7 mouse cellular contexts compared by ENCODE assay signal in the genomic region with DNA sequence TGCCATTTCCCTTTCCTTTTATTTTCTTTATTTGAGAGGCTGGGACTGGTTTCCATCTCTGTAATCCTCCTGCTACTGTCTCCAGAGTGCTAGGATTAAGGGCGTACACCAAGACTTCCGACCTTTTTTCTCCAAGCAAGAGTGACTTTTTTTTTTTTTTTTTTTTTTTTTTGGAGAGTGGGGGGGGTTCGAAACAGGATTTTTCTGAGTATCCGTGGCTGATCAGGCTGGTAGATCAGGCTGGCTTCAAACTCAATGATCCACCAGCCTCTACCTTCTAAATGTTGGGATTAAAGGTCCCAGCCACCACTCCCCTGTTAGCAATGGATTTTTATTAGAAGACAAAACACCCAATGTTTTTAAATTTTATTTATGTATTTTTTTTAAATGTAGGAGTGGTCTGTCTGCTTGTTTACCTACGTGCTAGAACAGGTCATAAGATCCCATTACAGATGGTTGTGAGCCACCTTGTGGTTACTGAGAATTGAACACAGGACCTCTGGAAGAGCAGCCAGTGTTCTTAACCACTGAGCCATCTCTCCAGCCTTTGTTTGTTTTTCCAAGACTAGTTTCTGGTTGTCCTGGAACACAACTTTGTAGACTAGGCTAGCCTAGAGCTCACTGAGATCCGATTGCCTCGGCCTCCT. TPM values are rescaled to one million over a fixed set of nuclear protein-coding genes. Genes with fewer than 3 reads are reported as not detected.
DNase-seq lines count a peak whose midpoint lies in the region; ATAC-seq and TF ChIP-seq lines count a peak whose summit lies in the region.

No protein-coding gene starts in this region.

- WGBS in forebrain, embryonic 10.5 days: 24% methylated on average over 7 of the region's 7 CpGs
- 23% methylated on average over 7 of the region's 7 CpGs for WGBS in kidney, postnatal 0 days
- WGBS in midbrain, embryonic 11.5 days: 25% methylated on average over 7 of the region's 7 CpGs

- ATAC-seq in CD4-positive, CD25-positive, alpha-beta regulatory T cell, adult 4 months: peak; percentile 5
- no peak for ATAC-seq in kidney, postnatal 0 days (replicated peaks; ENCODE audit: low FRiP score, low read depth)
- ATAC-seq in midbrain, embryonic 11.5 days (ENCODE audit: low FRiP score): no peak; the same call in 1 of the 2 replicates
- ATAC-seq in erythroid progenitor cell, adult 5-6 weeks (replicated peaks; ENCODE audit: low FRiP score, poor library complexity, severe bottlenecking): no peak

- H3K27ac ChIP-seq in forebrain, embryonic 10.5 days: peak overlapping the region; percentile 94
- H3K27ac ChIP-seq in kidney, postnatal 0 days: peak overlapping the region; percentile 97
- no peak overlapping the region for H3K27ac ChIP-seq in midbrain, embryonic 11.5 days (ENCODE audit: low read depth, low read length)

- no peaks in the 10 kb centered on the region for H3K9me3 ChIP-seq in forebrain, embryonic 10.5 days
- no peaks in the 10 kb centered on the region for H3K9me3 ChIP-seq in kidney, postnatal 0 days (replicated peaks; ENCODE audit: low read length)
- no peaks in the 10 kb centered on the region for H3K9me3 ChIP-seq in midbrain, embryonic 11.5 days (ENCODE audit: control insufficient read depth, low read length)

- peak overlapping the region; percentile 91 for H3K4me3 ChIP-seq in forebrain, embryonic 10.5 days
- H3K4me3 ChIP-seq in kidney, postnatal 0 days (replicated peaks; ENCODE audit: low read depth, low read length): peak overlapping the region; percentile 84
- peak overlapping the region; percentile 73 for H3K4me3 ChIP-seq in midbrain, embryonic 11.5 days (ENCODE audit: low read depth, low read length)

- peak overlapping the region; percentile 93; the same call in 1 of the 2 replicates for H3K9ac ChIP-seq in kidney, postnatal 0 days (ENCODE audit: low read depth, low read length)
- peak overlapping the region; percentile 79 for H3K9ac ChIP-seq in midbrain, embryonic 11.5 days (ENCODE audit: low read length)

- H3K27me3 ChIP-seq in forebrain, embryonic 10.5 days (ENCODE audit: poor library complexity, severe bottlenecking): no peaks in the 10 kb centered on the region
- no peaks in the 10 kb centered on the region for H3K27me3 ChIP-seq in kidney, postnatal 0 days (ENCODE audit: insufficient read depth, low read length)
- no peaks in the 10 kb centered on the region for H3K27me3 ChIP-seq in midbrain, embryonic 11.5 days (ENCODE audit: control insufficient read depth, insufficient read depth, low read length)

- H3K4me1 ChIP-seq in forebrain, embryonic 10.5 days: peaks cover 54% of the 10 kb centered on the region
- peaks cover 39% of the 10 kb centered on the region for H3K4me1 ChIP-seq in kidney, postnatal 0 days (replicated peaks; ENCODE audit: insufficient read depth, low read length)
- H3K4me1 ChIP-seq in midbrain, embryonic 11.5 days (ENCODE audit: control insufficient read depth, insufficient read depth, low read length): peaks cover 8% of the 10 kb centered on the region

- DNase-seq in B cell, adult 2 months: peak; percentile 53 to 60
- no peak for DNase-seq in forebrain, embryonic 10.5 days (ENCODE audit: extremely low spot score, low spot score)
- DNase-seq in kidney, postnatal 0 days (ENCODE audit: low spot score): no peak
- DNase-seq in midbrain, embryonic 11.5 days (ENCODE audit: low spot score, missing footprints): no peak
- no peak for DNase-seq in testis, postnatal 14 days (ENCODE audit: low spot score)

- peak; percentile 41 for TF ChIP-seq CTCF in kidney, postnatal 0 days (IDR thresholded peaks at IDR 0.05; ENCODE audit: low read depth)

- peaks cover 20% of the 10 kb centered on the region for H3K36me3 ChIP-seq in forebrain, embryonic 10.5 days (replicated peaks)
- H3K36me3 ChIP-seq in kidney, postnatal 0 days (ENCODE audit: insufficient read depth, low read length): 0 out of 2 replicates have a peak, but pooled peaks cover 8% of the 10 kb centered on the region
- H3K36me3 ChIP-seq in midbrain, embryonic 11.5 days (ENCODE audit: control insufficient read depth, insufficient read depth, low read length): no peaks in the 10 kb centered on the region

- peak overlapping the region; percentile 90 for H3K4me2 ChIP-seq in kidney, postnatal 0 days (ENCODE audit: low read length)
- H3K4me2 ChIP-seq in midbrain, embryonic 11.5 days: peak overlapping the region; percentile 95

RNA-seq across cellular contexts. Expression of a gene that starts 0.5 kb away (rescaled TPM):
- polyA plus RNA-seq in CD4-positive, CD25-positive, alpha-beta regulatory T cell, adult 4 months (2017; shearing (Covaris generic)): under 1 TPM in 1 of 2 experiments, not detected in 1; 0.20 TPM
- 1.1 and 1.2 TPM in 2 replicates for polyA plus RNA-seq in forebrain, embryonic 10.5 days (2016; fragmentation: Nextera tagmentation; extraction: Ambion mirVana)
- 5.1 and 5.8 TPM in 2 replicates for polyA plus RNA-seq in kidney, postnatal 0 days (2015; fragmentation: Nextera tagmentation; extraction: Ambion mirVana)
- polyA plus RNA-seq in midbrain, embryonic 11.5 days (2014; fragmentation: Nextera tagmentation; extraction: Ambion mirVana): 0.08 and 0.26 TPM in 2 replicates
- 7.2 TPM in 1 of 2 replicates, not detected in the other for total RNA-seq in erythroid progenitor cell, adult 5-6 weeks (2015; ENCODE audit: low replicate concordance)
- 0.08 and 0.90 TPM in 2 replicates for total RNA-seq in erythroid progenitor cell, adult 5-6 weeks (2017; ENCODE audit: low replicate concordance)

RNA-seq across cellular contexts. Expression of a gene that starts 0.5 kb away (rescaled TPM):
- polyA plus RNA-seq in CD4-positive, CD25-positive, alpha-beta regulatory T cell, adult 4 months (2017; shearing (Covaris generic)): 100 to 1,000 TPM in 1 of 2 experiments, 10 to 100 TPM in 1; 49.3 to 132 TPM
- 16.4 and 17.7 TPM in 2 replicates for polyA plus RNA-seq in forebrain, embryonic 10.5 days (2016; fragmentation: Nextera tagmentation; extraction: Ambion mirVana)
- 21.4 and 21.9 TPM in 2 replicates for polyA plus RNA-seq in kidney, postnatal 0 days (2015; fragmentation: Nextera tagmentation; extraction: Ambion mirVana)
- 16.3 and 17.1 TPM in 2 replicates for polyA plus RNA-seq in midbrain, embryonic 11.5 days (2014; fragmentation: Nextera tagmentation; extraction: Ambion mirVana)
- 814 and 867 TPM in 2 replicates for total RNA-seq in erythroid progenitor cell, adult 5-6 weeks (2015; ENCODE audit: low replicate concordance)
- total RNA-seq in erythroid progenitor cell, adult 5-6 weeks (2017; ENCODE audit: low replicate concordance): 569 and 633 TPM in 2 replicates

RNA-seq across cellular contexts. Expression of a gene that starts 16.4 kb away (rescaled TPM):
- 100 to 1,000 TPM; 124 to 159 TPM for polyA plus RNA-seq in CD4-positive, CD25-positive, alpha-beta regulatory T cell, adult 4 months (2017; shearing (Covaris generic))
- polyA plus RNA-seq in forebrain, embryonic 10.5 days (2016; fragmentation: Nextera tagmentation; extraction: Ambion mirVana): 99.3 and 106 TPM in 2 replicates
- polyA plus RNA-seq in kidney, postnatal 0 days (2015; fragmentation: Nextera tagmentation; extraction: Ambion mirVana): 246 and 265 TPM in 2 replicates
- 83.7 and 84.8 TPM in 2 replicates for polyA plus RNA-seq in midbrain, embryonic 11.5 days (2014; fragmentation: Nextera tagmentation; extraction: Ambion mirVana)
- total RNA-seq in erythroid progenitor cell, adult 5-6 weeks (2015; ENCODE audit: low replicate concordance): 164 and 168 TPM in 2 replicates
- total RNA-seq in erythroid progenitor cell, adult 5-6 weeks (2017; ENCODE audit: low replicate concordance): 789 and 905 TPM in 2 replicates

RNA-seq across cellular contexts. Expression of a gene that starts 28.1 kb away (rescaled TPM):
- under 1 TPM; 0.77 to 0.81 TPM for polyA plus RNA-seq in CD4-positive, CD25-positive, alpha-beta regulatory T cell, adult 4 months (2017; shearing (Covaris generic))
- polyA plus RNA-seq in forebrain, embryonic 10.5 days (2016; fragmentation: Nextera tagmentation; extraction: Ambion mirVana): 0.39 and 0.63 TPM in 2 replicates
- 20.5 and 21.0 TPM in 2 replicates for polyA plus RNA-seq in kidney, postnatal 0 days (2015; fragmentation: Nextera tagmentation; extraction: Ambion mirVana)
- polyA plus RNA-seq in midbrain, embryonic 11.5 days (2014; fragmentation: Nextera tagmentation; extraction: Ambion mirVana): 0.10 and 0.12 TPM in 2 replicates
- total RNA-seq in erythroid progenitor cell, adult 5-6 weeks (2015; ENCODE audit: low replicate concordance): not detected in 2 replicates
- not detected in 2 replicates for total RNA-seq in erythroid progenitor cell, adult 5-6 weeks (2017; ENCODE audit: low replicate concordance)

RNA-seq across cellular contexts. Expression of a gene that starts 38.0 kb away (rescaled TPM):
- 1 to 10 TPM; 1.1 to 2.7 TPM for polyA plus RNA-seq in CD4-positive, CD25-positive, alpha-beta regulatory T cell, adult 4 months (2017; shearing (Covaris generic))
- polyA plus RNA-seq in forebrain, embryonic 10.5 days (2016; fragmentation: Nextera tagmentation; extraction: Ambion mirVana): 6.4 and 7.2 TPM in 2 replicates
- 1.8 TPM in 2 replicates for polyA plus RNA-seq in kidney, postnatal 0 days (2015; fragmentation: Nextera tagmentation; extraction: Ambion mirVana)
- 3.2 and 3.9 TPM in 2 replicates for polyA plus RNA-seq in midbrain, embryonic 11.5 days (2014; fragmentation: Nextera tagmentation; extraction: Ambion mirVana)
- 0.42 and 3.6 TPM in 2 replicates for total RNA-seq in erythroid progenitor cell, adult 5-6 weeks (2015; ENCODE audit: low replicate concordance)
- 1.0 and 1.6 TPM in 2 replicates for total RNA-seq in erythroid progenitor cell, adult 5-6 weeks (2017; ENCODE audit: low replicate concordance)

Comparison
In these comparisons a context has a peak if more than half of its experiments do, and no peak if none do; other contexts are left out.
1. DNase-seq: peak in B cell, adult 2 months (2 of 2); none in forebrain, embryonic 10.5 days (single experiment), kidney, postnatal 0 days (single experiment), midbrain, embryonic 11.5 days (single experiment) and testis, postnatal 14 days (single experiment).
2. Peak in every context shown above with its lines, with median percentiles within 50 percentile points of each other: H3K4me3 ChIP-seq.